Mouse (Mus musculus) right cerebral cortex, adult 2 months (tissue): ENCODE measurements around the gene Ppp4r3a.
A peak's percentile ranks its signal among the peaks of the same experiment; 100 is the strongest.
"Not testable (repeated sequence)": the region's sequence is repeated elsewhere in the genome, so short reads cannot be mapped to it uniquely, and the experiment has no call there.

ENCODE experiments used
- DNase-seq, 2 experiments: peaks; one replicate each; pipeline ENCODE4 v3.0.0; 2021 to 2022; ENCODE audit warnings: low spot score in 2 of 2

Gene Ppp4r3a

DNA sequence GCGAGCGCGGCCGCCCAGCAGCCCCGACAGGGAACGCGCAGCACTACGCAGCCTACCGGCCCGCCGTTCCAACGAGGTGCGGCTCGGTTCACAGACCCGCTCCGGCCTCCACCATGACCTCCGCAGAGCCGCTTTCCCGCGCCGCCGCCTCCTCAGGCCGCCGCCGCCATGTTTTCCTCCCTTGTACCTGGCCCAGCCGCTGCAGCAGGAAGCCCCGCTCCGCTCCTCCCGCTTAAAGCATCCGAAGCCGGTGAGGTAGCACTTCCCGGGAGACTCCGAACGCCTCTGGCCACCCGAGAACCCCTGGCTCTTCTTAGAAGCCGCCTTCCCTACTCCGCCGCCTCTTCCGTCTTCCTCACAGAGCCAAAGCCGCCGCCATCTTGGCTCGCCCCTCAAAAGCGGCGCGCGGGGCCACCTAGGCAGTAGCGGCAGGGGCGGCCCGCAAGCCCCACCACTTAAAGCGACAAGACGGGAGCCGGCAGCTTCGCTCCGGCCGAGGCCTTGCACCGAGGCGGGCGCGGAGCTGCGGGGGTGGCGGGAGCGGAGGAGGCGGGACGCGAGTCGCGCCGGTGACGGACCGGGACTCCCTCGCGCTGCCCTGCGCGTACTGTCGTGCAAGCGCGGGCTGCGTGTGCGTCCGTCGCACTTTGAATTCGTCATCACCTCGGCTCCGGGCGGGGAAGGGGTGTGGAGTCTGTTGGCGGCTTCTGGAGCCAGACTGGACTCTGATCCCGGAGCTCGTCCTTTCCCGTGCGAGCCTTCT lies at the start of gene Ppp4r3a:
Gene Ppp4r3a (minus strand): TSS at position 627 of the 763 bp plus-strand sequence.
- peak; percentile 96 to 97 for DNase-seq

DNA sequence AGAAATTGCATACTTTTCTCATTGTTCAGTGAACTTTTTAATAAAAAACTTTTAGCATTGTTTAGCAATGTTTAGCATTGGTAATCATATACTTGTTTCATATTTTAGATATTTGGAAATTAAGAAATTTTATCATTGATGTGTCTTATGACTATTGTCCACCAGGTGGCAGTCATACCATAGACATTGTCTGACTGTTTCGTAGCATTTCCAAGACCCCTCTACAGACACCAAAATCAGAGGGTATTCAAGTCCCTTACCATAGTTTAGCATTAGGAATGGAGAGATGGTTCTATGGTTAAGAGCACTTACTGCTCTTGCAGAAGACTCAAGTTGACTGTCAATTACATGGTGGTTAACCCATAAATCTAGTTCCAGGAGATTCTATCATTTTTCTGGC lies 39.5 kb upstream of the Ppp4r3a start:
- DNase-seq: no peak

DNA sequence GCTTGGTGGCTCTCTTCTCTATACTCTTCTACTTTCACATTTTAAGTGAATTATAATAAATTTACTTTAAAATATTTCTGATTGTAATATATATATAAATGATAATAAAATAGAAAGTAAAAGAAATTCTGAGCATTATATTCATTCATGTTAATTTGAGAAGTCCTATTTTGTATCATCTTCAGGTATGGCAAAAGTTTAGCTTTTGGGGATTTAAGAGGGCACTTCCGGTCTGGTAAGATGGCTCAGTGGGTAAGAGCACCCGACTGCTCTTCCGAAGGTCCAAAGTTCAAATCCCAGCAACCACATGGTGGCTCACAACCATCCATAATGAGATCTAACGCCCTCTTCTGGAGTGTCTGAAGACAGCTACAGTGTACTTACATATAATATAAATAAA lies 38.6 kb upstream of the Ppp4r3a start:
- DNase-seq: not testable (repeated sequence)

DNA sequence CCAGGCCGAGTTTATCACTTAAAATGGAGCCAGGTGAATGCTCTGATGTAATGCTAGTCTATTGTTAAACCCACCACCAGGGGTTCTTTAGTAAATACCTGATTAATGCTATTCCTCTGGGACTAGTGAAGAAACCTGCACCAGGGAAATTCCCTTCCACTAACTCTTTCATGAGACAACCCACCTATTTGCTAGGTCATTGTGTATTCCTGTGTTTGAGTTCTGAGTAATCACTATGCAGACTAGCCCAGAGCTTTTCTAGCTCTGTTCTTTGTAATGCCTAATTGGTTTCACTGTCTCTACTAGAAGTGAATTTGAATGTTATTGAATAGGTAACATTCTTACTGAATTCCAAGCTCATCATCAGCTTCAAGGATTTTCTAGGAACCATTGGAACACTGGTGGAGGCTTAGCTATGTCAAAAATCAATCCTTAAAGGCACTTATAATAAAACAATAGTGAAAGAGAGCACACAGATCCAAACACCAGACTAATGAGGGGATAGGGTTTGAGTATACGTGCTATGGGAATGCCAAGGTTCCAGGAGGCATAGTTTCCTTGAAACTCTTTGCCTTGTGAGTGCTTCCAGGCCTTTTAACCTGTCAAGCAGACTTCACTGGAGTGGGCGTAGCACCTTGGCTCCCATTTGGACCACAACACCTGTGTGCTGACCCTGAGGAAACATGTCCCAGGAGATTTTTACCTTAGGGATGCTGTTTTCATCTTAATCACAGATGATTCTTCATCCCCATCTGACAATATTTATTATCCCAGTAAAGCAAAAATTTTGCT lies 26.5 kb upstream of the Ppp4r3a start:
- DNase-seq: not testable (repeated sequence)

DNA sequence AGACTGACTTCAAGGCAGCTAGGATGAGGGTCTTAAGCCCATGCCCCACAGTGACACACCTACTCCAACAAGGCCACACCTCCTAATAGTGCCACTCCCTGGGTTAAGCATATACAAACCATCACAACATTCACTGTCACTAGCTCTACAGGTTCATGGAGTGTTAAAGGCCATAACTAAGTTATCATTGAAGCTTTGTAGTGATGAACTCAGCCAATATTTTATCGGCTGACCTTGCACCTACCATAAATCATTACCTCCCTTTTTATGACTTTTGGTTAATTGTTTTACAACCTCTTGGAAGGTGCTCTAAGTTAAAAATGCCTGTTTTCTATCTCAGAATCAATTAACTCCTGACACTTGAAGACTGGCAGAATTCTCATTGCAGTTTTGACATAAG lies 24.2 kb upstream of the Ppp4r3a start:
- DNase-seq: no peak

DNA sequence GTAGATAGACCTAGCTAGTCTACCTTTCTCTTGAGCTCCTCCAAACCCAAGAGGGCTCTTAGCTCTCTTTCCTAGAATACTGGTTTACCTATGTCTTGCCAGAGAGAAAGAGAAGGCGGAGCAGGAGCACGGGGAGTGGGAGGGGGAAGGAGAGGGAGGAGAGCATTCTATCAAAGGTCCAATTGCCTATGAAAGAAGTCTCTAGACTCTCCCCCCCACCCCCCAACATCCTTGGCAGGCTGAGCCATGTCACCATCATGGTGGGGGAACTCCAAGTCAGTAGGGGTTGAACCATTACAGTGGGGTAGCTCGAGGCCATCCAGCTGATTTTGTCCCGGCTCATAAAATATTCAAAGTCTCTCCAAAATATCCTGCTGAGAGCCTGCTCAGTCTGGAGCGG lies 22.1 kb upstream of the Ppp4r3a start:
- no peak for DNase-seq

DNA sequence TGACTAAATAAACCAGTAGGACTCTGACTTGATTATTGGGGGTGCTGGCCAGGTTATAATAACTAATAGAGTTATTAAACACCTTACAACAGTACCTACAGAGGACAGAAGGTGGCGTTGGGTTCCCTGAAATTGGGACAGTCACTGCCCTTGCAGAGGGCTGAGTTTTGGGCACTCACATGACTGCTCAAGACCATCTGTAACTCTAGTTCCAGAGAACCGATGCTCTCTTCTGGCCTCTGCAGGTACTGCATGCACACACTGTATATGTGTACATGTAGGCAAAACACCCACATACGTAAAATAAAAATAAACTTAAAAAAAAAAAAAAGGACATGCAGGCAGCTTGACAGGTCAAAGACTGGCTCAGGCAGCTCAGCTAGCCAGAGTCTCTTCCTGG lies 19.1 kb upstream of the Ppp4r3a start:
- DNase-seq: no peak

DNA sequence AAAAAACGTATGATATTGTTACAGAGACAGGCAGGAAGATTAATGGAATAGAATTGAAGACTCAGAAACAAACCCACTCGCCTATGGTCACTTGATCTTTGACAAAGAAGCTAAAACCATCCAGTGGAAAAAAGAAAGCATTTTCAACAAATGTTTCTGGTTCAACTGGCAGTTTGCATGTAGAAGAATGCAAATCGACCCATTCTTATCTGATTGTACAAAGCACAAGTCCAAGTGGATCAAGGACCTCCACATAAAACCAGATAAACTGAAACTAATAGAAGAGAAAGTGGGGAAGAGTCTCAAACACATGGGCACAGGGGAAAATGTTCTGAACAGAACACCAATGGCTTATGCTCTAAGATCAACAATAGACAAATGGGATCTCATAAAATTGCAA lies 10.2 kb upstream of the Ppp4r3a start:
- DNase-seq: not testable (repeated sequence)

DNA sequence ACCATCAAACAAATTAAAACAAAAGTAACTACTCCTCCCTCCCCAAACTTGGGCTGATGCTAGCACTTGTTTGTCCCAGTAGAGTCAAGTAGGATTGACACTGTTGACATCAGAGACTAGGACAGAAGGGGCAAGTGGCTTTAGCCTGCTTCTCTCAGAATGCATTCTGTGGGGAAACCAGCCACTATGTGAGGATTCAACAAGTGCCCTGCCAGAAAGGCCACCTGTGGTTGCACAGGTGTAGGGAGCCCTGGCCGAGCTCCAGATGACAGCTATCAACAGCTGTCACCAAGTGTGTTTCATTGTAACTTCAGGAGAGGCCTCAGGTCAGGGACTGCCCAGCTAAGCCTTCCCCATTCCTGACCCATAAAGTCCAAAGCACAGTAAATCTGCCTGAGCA lies 6.5 kb upstream of the Ppp4r3a start:
- DNase-seq: no peak

DNA sequence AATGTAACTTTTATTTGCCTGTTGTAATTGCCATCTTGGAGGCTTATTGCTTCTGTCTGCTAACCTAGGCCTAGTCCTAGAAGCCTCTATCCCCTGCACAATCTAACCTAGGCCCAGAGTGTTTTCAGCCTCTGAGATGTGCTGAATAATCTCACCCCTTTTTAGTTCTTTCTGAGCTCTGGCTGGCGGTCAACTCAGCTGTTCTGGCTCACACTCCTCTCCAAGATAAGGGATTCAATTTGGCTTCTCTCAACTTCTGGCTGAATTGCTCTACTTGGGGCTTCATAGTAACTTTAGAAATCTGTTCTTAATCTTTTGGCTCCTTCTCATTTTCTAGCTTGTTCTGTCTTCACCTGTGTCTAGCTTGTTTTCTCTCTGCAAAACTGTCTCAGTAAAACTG lies 3.9 kb upstream of the Ppp4r3a start:
- DNase-seq: no peak

DNA sequence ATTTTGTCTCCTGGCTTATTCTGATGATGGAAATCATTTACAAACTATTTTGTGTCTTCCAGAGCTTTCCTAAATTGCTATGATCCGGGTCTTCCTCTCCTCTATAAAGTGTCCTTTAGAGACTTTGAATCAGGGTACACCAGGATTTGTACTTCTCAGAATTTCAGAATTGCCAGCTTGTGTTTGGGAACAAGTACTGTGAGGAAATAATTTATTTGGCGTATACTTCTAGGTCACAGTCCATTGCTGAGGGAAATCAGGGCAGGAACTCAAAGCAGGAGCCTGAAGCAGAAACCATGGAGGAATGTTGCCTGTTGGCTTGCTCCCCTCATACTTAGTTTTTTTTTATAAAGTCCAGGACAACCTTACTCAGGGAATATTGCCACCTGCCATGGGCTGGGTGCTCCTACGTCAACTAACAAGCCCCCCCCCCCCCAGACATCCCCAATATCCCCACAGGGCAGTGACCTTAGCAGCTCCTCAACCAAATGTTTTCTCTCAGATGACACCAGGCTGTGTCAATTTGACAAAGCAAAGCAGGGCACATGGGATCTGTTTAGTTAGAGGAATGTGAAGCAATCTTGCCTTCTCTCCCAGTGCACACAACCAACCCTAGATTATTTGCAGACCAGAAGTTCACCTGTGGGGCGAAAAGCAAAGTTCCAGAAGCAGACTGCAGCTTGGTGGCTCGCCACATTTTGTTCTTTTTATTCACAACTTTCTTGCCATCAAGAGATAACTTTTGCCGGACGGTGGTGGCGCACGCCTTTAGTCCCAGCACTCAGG lies 1.6 kb upstream of the Ppp4r3a start:
- no peak for DNase-seq

DNA sequence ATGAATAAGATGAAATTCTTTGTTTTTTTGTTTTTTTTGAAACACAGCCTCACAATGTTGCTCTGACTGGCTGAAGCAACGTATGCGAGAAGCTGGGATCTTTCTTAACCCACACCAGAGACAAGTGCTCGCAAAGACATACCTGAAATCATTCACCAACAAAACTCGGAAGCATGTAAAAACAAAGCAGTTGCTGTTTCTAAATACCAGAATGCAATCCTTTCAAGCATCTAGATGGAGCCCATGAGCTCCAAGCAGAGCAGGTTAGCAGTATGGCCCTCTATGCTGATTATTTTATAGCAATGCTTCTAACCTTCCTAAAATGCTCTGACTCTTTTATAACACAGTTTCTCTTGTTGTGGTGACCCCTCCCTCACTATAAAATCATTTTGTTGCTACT lies 735 bp upstream of the Ppp4r3a start:
- DNase-seq: no peak

DNA sequence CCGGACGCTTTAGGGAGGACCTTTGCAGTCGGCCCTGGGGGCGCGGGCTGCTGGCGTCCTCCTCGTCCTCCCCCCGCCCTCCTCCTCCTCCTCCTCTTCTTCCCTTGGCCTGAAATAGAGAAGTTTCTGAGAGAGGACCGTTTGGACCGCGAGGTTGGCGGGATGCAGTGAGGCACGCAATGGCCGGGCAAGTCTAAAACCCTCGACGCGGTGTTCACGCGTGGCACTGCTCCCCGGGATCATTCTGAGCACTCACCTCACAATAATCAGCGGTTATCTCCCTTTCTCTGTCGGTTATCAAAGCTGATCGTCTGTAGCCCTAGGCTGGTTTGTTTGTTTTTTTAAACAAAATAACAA lies 315 bp upstream of the Ppp4r3a start:
- DNase-seq: no peak

DNA sequence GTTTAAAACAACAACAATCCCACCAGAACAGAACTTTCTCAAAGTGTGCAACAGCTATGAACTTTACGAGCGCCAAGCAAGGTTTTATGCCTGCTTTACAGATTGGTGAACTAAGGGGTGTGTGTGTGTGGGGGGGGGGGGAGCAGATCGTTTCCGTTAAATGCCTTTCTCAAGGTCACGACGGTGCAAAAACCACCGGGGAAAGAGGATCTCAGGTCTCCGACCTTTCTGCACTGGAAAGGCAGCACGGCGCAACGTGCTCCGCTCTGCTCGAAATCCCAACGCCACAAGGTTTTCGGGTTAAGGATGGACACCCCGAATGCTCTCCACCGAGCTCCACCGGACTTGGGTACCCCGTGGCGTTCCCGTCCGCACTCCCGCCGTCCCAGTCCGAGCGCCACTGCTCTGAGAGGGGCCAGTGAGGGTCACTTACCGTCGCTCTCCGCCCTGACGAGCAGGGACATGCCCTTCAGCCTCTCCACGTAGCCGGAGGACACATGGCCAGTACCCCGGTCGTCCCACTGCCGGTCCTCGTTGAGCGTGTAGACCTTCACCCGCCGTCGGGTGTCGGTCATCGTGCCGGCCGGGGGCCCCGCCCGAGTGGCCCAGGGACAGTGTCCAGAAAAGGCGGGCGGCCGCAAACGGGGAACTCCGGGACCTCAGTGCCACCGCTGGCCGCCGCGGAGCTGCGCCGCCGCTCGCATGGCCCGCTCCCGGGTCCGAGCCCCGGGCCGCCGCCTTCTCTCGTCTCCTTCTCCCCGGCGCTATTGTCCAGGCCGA lies 1.0 kb downstream of the Ppp4r3a start:
- peak in 1 of 2 experiments; percentile 18 for DNase-seq

DNA sequence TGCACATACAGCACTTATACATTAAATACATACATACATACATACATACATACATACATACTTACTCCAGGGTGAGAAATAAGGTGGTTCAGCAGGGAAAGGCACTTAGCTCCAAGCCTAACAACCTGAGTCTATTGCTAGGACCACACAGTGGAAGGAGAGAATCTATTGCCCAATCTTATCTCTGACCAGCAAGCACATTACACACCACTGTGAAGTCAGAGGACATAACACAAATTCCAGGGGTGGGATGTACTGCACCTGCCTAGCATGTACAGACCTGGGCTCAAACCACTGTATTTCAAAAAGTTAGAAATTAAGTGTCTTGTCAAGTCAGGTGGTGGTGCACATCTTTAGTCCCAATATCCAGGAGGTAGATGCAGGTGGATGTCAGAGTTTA lies 5.5 kb downstream of the Ppp4r3a start:
- no peak for DNase-seq

DNA sequence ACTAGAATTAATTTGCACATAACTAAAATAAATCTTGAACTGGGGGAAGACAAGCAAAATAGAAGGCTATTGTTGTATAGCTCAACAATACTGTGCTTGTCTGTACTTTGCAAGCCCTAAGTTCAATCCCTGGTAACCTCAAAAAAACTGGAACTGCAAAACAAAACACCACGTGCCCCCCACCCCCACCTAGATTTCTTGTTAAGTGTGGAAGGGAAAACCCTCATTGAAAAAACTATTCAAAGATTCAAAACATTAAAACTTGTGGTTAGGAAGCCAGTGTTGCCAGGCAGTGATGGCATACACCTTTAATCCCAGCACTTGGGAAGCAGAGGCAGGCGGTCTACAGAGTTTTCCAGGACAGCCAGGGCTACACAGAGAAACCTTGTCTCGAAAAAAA lies 8.1 kb downstream of the Ppp4r3a start:
- no peak for DNase-seq

DNA sequence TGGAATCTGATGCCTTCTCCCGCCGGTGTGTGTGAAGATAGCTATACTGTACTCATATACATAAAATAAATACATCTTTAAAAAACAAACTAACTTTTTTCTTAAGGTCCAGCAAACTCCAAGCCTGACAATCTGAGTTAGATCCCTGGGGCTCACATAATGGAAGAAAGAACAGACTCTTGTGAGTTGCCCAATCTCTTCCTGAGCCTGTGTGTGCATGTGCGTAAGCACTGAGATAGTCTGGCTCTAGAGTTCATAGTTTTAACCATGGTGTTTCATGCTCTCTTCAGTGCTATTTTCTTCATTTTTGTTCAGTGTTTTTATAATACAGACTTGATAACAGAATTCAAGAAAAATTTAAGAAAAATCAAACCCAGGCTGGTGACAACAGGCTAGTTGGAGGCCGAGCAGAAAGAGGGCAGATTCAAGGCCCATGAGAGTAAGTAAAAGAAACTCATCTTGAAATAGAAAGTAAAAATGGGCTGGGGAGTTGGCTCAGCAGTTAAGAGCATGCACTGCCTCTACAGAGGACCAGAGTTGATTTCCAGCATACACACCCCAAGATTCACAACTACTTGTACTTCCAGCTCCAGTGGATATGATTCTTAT lies 8.6 kb downstream of the Ppp4r3a start:
- DNase-seq: no peak

DNA sequence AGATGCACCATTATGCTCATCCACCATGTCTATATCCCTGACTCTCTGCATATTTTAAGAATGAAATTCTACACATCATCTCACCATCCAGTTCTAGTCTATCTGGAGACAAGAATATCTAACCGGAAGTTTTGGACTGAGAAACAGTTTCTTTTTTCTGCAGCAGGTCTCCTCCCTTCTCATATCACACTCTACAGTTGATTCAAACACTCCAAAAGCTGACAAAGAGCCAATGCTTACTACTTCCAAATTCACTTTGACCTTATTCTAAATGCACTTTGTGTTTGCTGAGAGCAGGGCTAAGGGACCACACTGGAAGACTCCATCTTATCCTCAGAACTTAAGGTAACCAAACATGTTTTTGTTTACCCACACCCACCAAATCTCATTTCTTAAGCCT lies 13.7 kb downstream of the Ppp4r3a start:
- DNase-seq: no peak

DNA sequence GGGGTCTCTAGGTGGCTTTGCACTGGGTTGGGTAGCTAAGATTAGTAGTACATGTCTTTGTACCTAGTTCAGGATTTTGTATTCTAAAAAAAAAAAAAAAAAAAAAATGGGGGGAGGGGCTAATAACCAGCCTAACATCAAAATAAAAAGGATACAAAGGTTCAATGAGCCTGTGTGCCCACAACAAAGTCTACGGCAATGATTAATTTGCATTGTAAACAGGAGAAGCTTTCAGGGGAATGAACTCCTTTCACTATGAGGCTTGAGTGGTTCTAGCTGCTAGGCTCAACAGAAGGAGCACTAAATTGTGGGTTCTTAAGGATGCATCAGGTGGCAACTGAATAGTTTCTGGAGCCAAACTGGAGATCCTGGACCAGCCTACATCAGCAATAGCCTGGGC lies 17.2 kb downstream of the Ppp4r3a start:
- DNase-seq: no peak

DNA sequence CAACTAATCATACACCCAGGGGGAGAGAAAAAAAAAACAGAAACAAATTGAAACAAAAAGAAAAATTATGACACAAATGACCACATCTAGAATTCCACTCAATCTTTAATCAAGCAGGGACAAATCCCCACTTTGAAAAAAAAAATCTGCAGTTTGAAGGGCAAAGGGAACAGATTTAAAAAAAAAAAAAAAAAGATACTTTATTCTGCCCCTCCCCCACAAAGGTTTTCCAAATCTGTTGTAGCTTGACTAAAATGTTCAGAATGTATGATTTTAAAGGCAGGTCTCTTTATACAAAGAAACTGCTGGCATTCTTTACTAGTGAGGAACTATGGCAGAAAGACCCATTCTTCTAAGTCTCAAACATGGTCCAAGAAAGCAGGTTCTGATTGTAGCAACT lies 43.5 kb downstream of the Ppp4r3a start:
- no peak for DNase-seq
